Mouse (Mus musculus) myocyte (in vitro differentiated cells): ENCODE data around the gene Pacrg.

Source experiments
- CEBPB ChIP-seq: IDR thresholded peaks from 2 replicates; pipeline ENCODE4 v1.6.1; 2011; ENCODE audit warnings: mild to moderate bottlenecking, moderate library complexity; ENCODE audit not compliant: poor library complexity, insufficient read depth, severe bottlenecking
- E2F4 ChIP-seq: IDR thresholded peaks from one replicate; pipeline ENCODE4 v1.6.1; 2011; ENCODE audit warnings: mild to moderate bottlenecking, control low read depth, moderate library complexity; ENCODE audit not compliant: insufficient read depth
- MAX ChIP-seq: IDR thresholded peaks from one replicate; pipeline ENCODE4 v1.6.1; 2011; ENCODE audit warnings: low read depth, mild to moderate bottlenecking, control low read depth
- MYOD1 ChIP-seq, 3 experiments: IDR thresholded peaks; one replicate each; pipeline ENCODE4 v1.6.1; 2011; ENCODE audit warnings: control low read depth in 2 of 3, low read depth in 2 of 3, mild to moderate bottlenecking in 2 of 3, moderate library complexity in 1 of 3; ENCODE audit not compliant: insufficient read length in 2 of 3, control insufficient read depth in 1 of 3
- MYOG ChIP-seq, 3 experiments: IDR thresholded peaks; one replicate each; pipeline ENCODE4 v1.6.1; 2011; ENCODE audit warnings: control low read depth in 2 of 3, low read depth in 2 of 3, mild to moderate bottlenecking in 2 of 3; ENCODE audit not compliant: insufficient read length in 2 of 3, control insufficient read depth in 1 of 3, insufficient read depth in 1 of 3
- POLR2A ChIP-seq: IDR thresholded peaks from one replicate; pipeline ENCODE4 v1.6.1; 2011; ENCODE audit warnings: low read depth, mild to moderate bottlenecking, control low read depth, moderate library complexity; ENCODE audit not compliant: insufficient read length
- POLR2AphosphoS2 ChIP-seq: IDR thresholded peaks from one replicate; pipeline ENCODE4 v1.6.1; 2011; ENCODE audit warnings: low read depth, control low read depth; ENCODE audit not compliant: insufficient read length
- REST ChIP-seq: IDR thresholded peaks from one replicate; pipeline ENCODE4 v1.6.1; 2011; ENCODE audit warnings: mild to moderate bottlenecking, control low read depth, moderate library complexity; ENCODE audit not compliant: insufficient read depth, insufficient read length
- TCF12 ChIP-seq: IDR thresholded peaks from one replicate; pipeline ENCODE4 v1.6.1; 2011; ENCODE audit warnings: mild to moderate bottlenecking, control low read depth; ENCODE audit not compliant: poor library complexity, insufficient read depth, severe bottlenecking
- TCF3 ChIP-seq: IDR thresholded peaks from one replicate; pipeline ENCODE4 v1.6.1; 2011; ENCODE audit warnings: low read depth, control low read depth; ENCODE audit not compliant: insufficient read length
- USF1 ChIP-seq: IDR thresholded peaks from one replicate; pipeline ENCODE4 v1.6.1; 2011; ENCODE audit warnings: low read depth, mild to moderate bottlenecking, control low read depth, moderate library complexity

DNA sequence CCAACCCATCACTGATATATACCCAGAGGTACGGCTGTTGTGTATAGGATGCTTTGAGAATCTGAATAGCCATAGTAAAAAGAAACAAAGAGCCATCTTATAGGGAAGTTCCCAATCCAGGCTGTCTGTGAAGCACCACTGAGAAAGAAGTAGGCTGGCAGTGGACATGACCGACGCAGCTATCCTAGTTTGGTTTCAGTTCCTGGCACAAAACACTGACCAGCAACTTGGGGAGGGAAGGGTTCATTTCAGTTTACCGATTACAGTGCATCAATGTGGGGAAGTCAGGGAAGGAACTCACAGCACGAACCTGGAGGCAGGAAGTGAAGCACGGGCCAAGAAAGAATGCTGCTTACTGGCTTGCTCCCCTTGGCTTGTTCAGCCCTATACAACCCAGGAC lies 456.7 kb downstream of the Pacrg start:
- no peak for TF ChIP-seq POLR2A
- no peak for TF ChIP-seq MYOG (IDR thresholded peaks at IDR 0.05; ENCODE audit: control insufficient read depth in 1 of 3, insufficient read depth in 1 of 3, insufficient read length in 2 of 3, low read depth in 2 of 3)
- no peak for TF ChIP-seq MYOD1 (IDR thresholded peaks at IDR 0.05; ENCODE audit: control insufficient read depth in 1 of 3, insufficient read length in 2 of 3, low read depth in 2 of 3)
- no peak for TF ChIP-seq TCF3
- no peak for TF ChIP-seq CEBPB
- no peak for TF ChIP-seq USF1
- no peak for TF ChIP-seq MAX
- TF ChIP-seq POLR2AphosphoS2, result no peak
- no peak for TF ChIP-seq REST
- no peak for TF ChIP-seq TCF12
- no peak for TF ChIP-seq E2F4
